ENCODE assay signal across 12 mouse cellular contexts in the genomic region with DNA sequence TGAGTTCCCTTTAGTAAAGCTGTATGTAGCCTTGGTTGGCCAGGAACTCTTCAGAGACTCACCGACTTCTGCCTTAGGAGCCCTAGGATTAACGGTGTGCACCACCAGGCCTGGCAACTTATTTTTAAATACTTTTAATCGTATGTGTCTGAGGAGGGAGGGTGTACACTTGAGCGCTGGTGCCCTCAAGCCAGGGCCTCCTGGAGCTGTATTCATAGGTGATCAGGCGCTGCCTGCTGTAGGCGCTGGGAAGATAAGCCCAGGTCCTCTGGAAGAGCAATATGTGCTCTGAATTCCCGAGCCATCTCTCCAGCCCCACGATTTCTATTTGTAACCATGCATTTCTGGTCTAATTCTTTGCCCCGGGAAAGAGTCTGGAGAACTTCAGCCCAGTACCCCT. TPM values are rescaled to one million over a fixed set of nuclear protein-coding genes. Genes with fewer than 3 reads are reported as not detected.
A peak's percentile ranks its signal among the peaks of the same experiment; 100 is the strongest.
DNase-seq lines count a peak whose midpoint lies in the region; ATAC-seq and TF ChIP-seq lines count a peak whose summit lies in the region.
"Had no signal": no experiment of that assay in that cellular context is flagged by ENCODE, and none has a peak within 500 bp of the region (broad histone marks: within the 10 kb centered on the region; RNA-seq: fewer than 3 reads in every experiment).

No protein-coding gene starts in this region.

- H3K9ac ChIP-seq in heart, embryonic 15.5 days: 0 out of 2 replicates have a peak overlapping the region, but pooled peaks have one; percentile 7
- no peak overlapping the region for H3K9ac ChIP-seq in limb, embryonic 14.5 days (ENCODE audit: low read depth, low read length, severe bottlenecking)
- H3K9ac ChIP-seq in neural tube, embryonic 15.5 days (replicated peaks): no peak overlapping the region

- H3K9me3 ChIP-seq in heart, embryonic 15.5 days (replicated peaks): no peaks in the 10 kb centered on the region
- no peaks in the 10 kb centered on the region for H3K9me3 ChIP-seq in megakaryocyte, embryonic 14.5 days
- H3K9me3 ChIP-seq in limb, embryonic 14.5 days (ENCODE audit: control insufficient read depth, low read length): no peaks in the 10 kb centered on the region
- no peaks in the 10 kb centered on the region for H3K9me3 ChIP-seq in neural tube, embryonic 15.5 days (replicated peaks)

- no peak for DNase-seq in heart, postnatal 4 days
- DNase-seq in limb, embryonic 14.5 days (ENCODE audit: low spot score): no peak
- no peak for DNase-seq in cerebellum, adult 9-10 months
- no peak for DNase-seq in thymus, postnatal 4 days
- DNase-seq: cerebellum, adult 2 months; lung, adult 2 months; spleen, adult 18-20 months had no signal

- H3K4me2 ChIP-seq in heart, embryonic 15.5 days: peak overlapping the region; percentile 47
- H3K4me2 ChIP-seq in limb, embryonic 14.5 days (replicated peaks; ENCODE audit: low read depth, low read length, severe bottlenecking): no peak overlapping the region
- H3K4me2 ChIP-seq in neural tube, embryonic 15.5 days: no peak overlapping the region

- ATAC-seq in heart, embryonic 15.5 days (replicated peaks; ENCODE audit: insufficient number of reproducible peaks, insufficient read depth, low FRiP score, low read depth): 0 out of 2 replicates have a peak, but pooled peaks have one; percentile 21
- ATAC-seq in megakaryocyte, adult 5-6 weeks (ENCODE audit: poor library complexity, severe bottlenecking): no peak
- ATAC-seq in limb, embryonic 14.5 days (ENCODE audit: low FRiP score, low read depth): no peak
- no peak for ATAC-seq in neural tube, embryonic 15.5 days (ENCODE audit: low FRiP score)
- ATAC-seq: intestine, embryonic 16.5 days had no signal

- peaks cover 22% of the 10 kb centered on the region for H3K36me3 ChIP-seq in heart, embryonic 15.5 days
- peaks cover 67% of the 10 kb centered on the region for H3K36me3 ChIP-seq in megakaryocyte, embryonic 14.5 days (replicated peaks; ENCODE audit: low read length)
- peaks cover 39% of the 10 kb centered on the region for H3K36me3 ChIP-seq in limb, embryonic 14.5 days (ENCODE audit: control insufficient read depth, insufficient read depth, low read length)
- H3K36me3 ChIP-seq in neural tube, embryonic 15.5 days: peaks cover 55% of the 10 kb centered on the region

- H3K4me1 ChIP-seq in heart, embryonic 15.5 days (replicated peaks): peaks cover 35% of the 10 kb centered on the region
- peaks cover 83% of the 10 kb centered on the region for H3K4me1 ChIP-seq in megakaryocyte, embryonic 14.5 days
- peaks cover 17% of the 10 kb centered on the region for H3K4me1 ChIP-seq in limb, embryonic 14.5 days (ENCODE audit: control insufficient read depth, insufficient read depth, low read length)
- H3K4me1 ChIP-seq in neural tube, embryonic 15.5 days: peaks cover 31% of the 10 kb centered on the region

- H3K4me3 ChIP-seq in heart, embryonic 15.5 days: 0 out of 2 replicates have a peak overlapping the region, but pooled peaks have one; percentile 9
- peak overlapping the region; percentile 92 for H3K4me3 ChIP-seq in megakaryocyte, embryonic 14.5 days (replicated peaks)
- no peak overlapping the region for H3K4me3 ChIP-seq in limb, embryonic 14.5 days (replicated peaks; ENCODE audit: low read length)
- no peak overlapping the region for H3K4me3 ChIP-seq in neural tube, embryonic 15.5 days (replicated peaks)

- peak overlapping the region; percentile 89 for H3K27ac ChIP-seq in heart, embryonic 15.5 days
- peak overlapping the region; percentile 61 for H3K27ac ChIP-seq in limb, embryonic 14.5 days (replicated peaks; ENCODE audit: low read depth, low read length)
- peak overlapping the region; percentile 49 for H3K27ac ChIP-seq in neural tube, embryonic 15.5 days (replicated peaks)

- TF ChIP-seq POLR2A in limb, embryonic 14.5 days (IDR thresholded peaks at IDR 0.05; ENCODE audit: borderline replicate concordance, extremely low read depth, insufficient read depth, insufficient read length): no peak

- H3K27me3 ChIP-seq in heart, embryonic 15.5 days: no peaks in the 10 kb centered on the region
- no peaks in the 10 kb centered on the region for H3K27me3 ChIP-seq in megakaryocyte, embryonic 14.5 days (replicated peaks)
- H3K27me3 ChIP-seq in limb, embryonic 14.5 days (ENCODE audit: control insufficient read depth, insufficient read depth, low read length): no peaks in the 10 kb centered on the region
- no peaks in the 10 kb centered on the region for H3K27me3 ChIP-seq in neural tube, embryonic 15.5 days (replicated peaks)

- 23% methylated on average over 9 of the region's 9 CpGs for WGBS in heart, embryonic 15.5 days
- WGBS in limb, embryonic 14.5 days: 41% methylated on average over 9 of the region's 9 CpGs
- 54% methylated on average over 9 of the region's 9 CpGs for WGBS in neural tube, embryonic 15.5 days

RNA-seq across cellular contexts. Expression of a gene that starts 16.2 kb away (rescaled TPM):
- polyA plus RNA-seq in heart, embryonic 15.5 days (2015; fragmentation: Nextera tagmentation; extraction: Ambion mirVana): 39.0 and 52.9 TPM in 2 replicates
- 10 to 100 TPM; 15.9 to 17.6 TPM for total RNA-seq in heart, postnatal 4 days (2021)
- 24.5 and 89.4 TPM in 2 replicates for polyA plus RNA-seq in megakaryocyte, embryonic 14.5 days (2012; ENCODE audit: insufficient read depth, low replicate concordance)
- total RNA-seq in megakaryocyte, adult 5-6 weeks (2015): 30.6 and 45.3 TPM in 2 replicates
- 19.1 and 24.0 TPM in 2 replicates for total RNA-seq in megakaryocyte, adult 5-6 weeks (2017)
- polyA plus RNA-seq in limb, embryonic 14.5 days (2012; rRNA removed): 76.7 and 80.3 TPM in 2 replicates
- polyA plus RNA-seq in limb, embryonic 14.5 days (2014; fragmentation: Nextera tagmentation; extraction: Ambion mirVana): 95.9 and 98.3 TPM in 2 replicates
- 254 and 302 TPM in 2 replicates for polyA plus RNA-seq in neural tube, embryonic 15.5 days (2015; fragmentation: Nextera tagmentation; extraction: Ambion mirVana)

RNA-seq across cellular contexts. Expression of a gene that starts 31.7 kb away (rescaled TPM):
- 31.0 and 43.2 TPM in 2 replicates for polyA plus RNA-seq in heart, embryonic 15.5 days (2015; fragmentation: Nextera tagmentation; extraction: Ambion mirVana)
- 10 to 100 TPM; 38.8 to 49.5 TPM for total RNA-seq in heart, postnatal 4 days (2021)
- polyA plus RNA-seq in megakaryocyte, embryonic 14.5 days (2012; ENCODE audit: insufficient read depth, low replicate concordance): 48.3 and 136 TPM in 2 replicates
- total RNA-seq in megakaryocyte, adult 5-6 weeks (2015): 93.8 and 97.0 TPM in 2 replicates
- total RNA-seq in megakaryocyte, adult 5-6 weeks (2017): 87.1 and 107 TPM in 2 replicates
- polyA plus RNA-seq in limb, embryonic 14.5 days (2012; rRNA removed): 64.2 and 66.4 TPM in 2 replicates
- polyA plus RNA-seq in limb, embryonic 14.5 days (2014; fragmentation: Nextera tagmentation; extraction: Ambion mirVana): 41.6 and 44.3 TPM in 2 replicates
- polyA plus RNA-seq in neural tube, embryonic 15.5 days (2015; fragmentation: Nextera tagmentation; extraction: Ambion mirVana): 47.7 and 53.4 TPM in 2 replicates

RNA-seq across cellular contexts. Expression of a gene that starts 32.6 kb away (rescaled TPM):
- polyA plus RNA-seq in heart, embryonic 15.5 days (2015; fragmentation: Nextera tagmentation; extraction: Ambion mirVana): 28.3 and 42.0 TPM in 2 replicates
- 10 to 100 TPM; 60.6 to 60.8 TPM for total RNA-seq in heart, postnatal 4 days (2021)
- 99.9 and 118 TPM in 2 replicates for polyA plus RNA-seq in megakaryocyte, embryonic 14.5 days (2012; ENCODE audit: insufficient read depth, low replicate concordance)
- total RNA-seq in megakaryocyte, adult 5-6 weeks (2015): 169 and 170 TPM in 2 replicates
- 204 and 225 TPM in 2 replicates for total RNA-seq in megakaryocyte, adult 5-6 weeks (2017)
- 48.6 and 51.6 TPM in 2 replicates for polyA plus RNA-seq in limb, embryonic 14.5 days (2012; rRNA removed)
- 65.3 and 67.6 TPM in 2 replicates for polyA plus RNA-seq in limb, embryonic 14.5 days (2014; fragmentation: Nextera tagmentation; extraction: Ambion mirVana)
- 30.3 and 41.1 TPM in 2 replicates for polyA plus RNA-seq in neural tube, embryonic 15.5 days (2015; fragmentation: Nextera tagmentation; extraction: Ambion mirVana)

RNA-seq across cellular contexts. Expression of a gene that starts 46.4 kb away (rescaled TPM):
- not detected in 2 replicates for polyA plus RNA-seq in heart, embryonic 15.5 days (2015; fragmentation: Nextera tagmentation; extraction: Ambion mirVana)
- not detected for total RNA-seq in heart, postnatal 4 days (2021)
- 0.20 TPM in 1 of 2 replicates, not detected in the other for polyA plus RNA-seq in megakaryocyte, embryonic 14.5 days (2012; ENCODE audit: insufficient read depth, low replicate concordance)
- 0.16 and 0.30 TPM in 2 replicates for total RNA-seq in megakaryocyte, adult 5-6 weeks (2015)
- total RNA-seq in megakaryocyte, adult 5-6 weeks (2017): 0.24 and 0.84 TPM in 2 replicates
- not detected in 2 replicates for polyA plus RNA-seq in limb, embryonic 14.5 days (2012; rRNA removed)
- not detected in 2 replicates for polyA plus RNA-seq in limb, embryonic 14.5 days (2014; fragmentation: Nextera tagmentation; extraction: Ambion mirVana)
- polyA plus RNA-seq in neural tube, embryonic 15.5 days (2015; fragmentation: Nextera tagmentation; extraction: Ambion mirVana): not detected in 2 replicates
- polyA plus RNA-seq: cerebellum, adult 2 months; intestine, embryonic 16.5 days; lung, adult 2 months had no signal

RNA-seq across cellular contexts. Expression of a gene that starts 51.4 kb away (rescaled TPM):
- not detected in 2 replicates for polyA plus RNA-seq in heart, embryonic 15.5 days (2015; fragmentation: Nextera tagmentation; extraction: Ambion mirVana)
- total RNA-seq in heart, postnatal 4 days (2021): not detected
- not detected in 2 replicates for polyA plus RNA-seq in megakaryocyte, embryonic 14.5 days (2012; ENCODE audit: insufficient read depth, low replicate concordance)
- total RNA-seq in megakaryocyte, adult 5-6 weeks (2015): not detected in 2 replicates
- not detected in 2 replicates for total RNA-seq in megakaryocyte, adult 5-6 weeks (2017)
- polyA plus RNA-seq in limb, embryonic 14.5 days (2012; rRNA removed): 0.12 and 0.13 TPM in 2 replicates
- polyA plus RNA-seq in limb, embryonic 14.5 days (2014; fragmentation: Nextera tagmentation; extraction: Ambion mirVana): 0.08 and 0.36 TPM in 2 replicates
- polyA plus RNA-seq in neural tube, embryonic 15.5 days (2015; fragmentation: Nextera tagmentation; extraction: Ambion mirVana): 2.0 and 2.1 TPM in 2 replicates
- polyA plus RNA-seq: lung, adult 2 months had no signal

Comparison
In these comparisons a context has a peak if more than half of its experiments do, and no peak if none do; other contexts are left out.
1. H3K4me3 ChIP-seq: peak in heart, embryonic 15.5 days (single experiment) and megakaryocyte, embryonic 14.5 days (single experiment); none in limb, embryonic 14.5 days (single experiment) and neural tube, embryonic 15.5 days (single experiment).
2. Peak in every context shown above with its lines, with median percentiles within 50 percentile points of each other: H3K27ac ChIP-seq.